ENCODE assay signal across 8 mouse cellular contexts in the genomic region with DNA sequence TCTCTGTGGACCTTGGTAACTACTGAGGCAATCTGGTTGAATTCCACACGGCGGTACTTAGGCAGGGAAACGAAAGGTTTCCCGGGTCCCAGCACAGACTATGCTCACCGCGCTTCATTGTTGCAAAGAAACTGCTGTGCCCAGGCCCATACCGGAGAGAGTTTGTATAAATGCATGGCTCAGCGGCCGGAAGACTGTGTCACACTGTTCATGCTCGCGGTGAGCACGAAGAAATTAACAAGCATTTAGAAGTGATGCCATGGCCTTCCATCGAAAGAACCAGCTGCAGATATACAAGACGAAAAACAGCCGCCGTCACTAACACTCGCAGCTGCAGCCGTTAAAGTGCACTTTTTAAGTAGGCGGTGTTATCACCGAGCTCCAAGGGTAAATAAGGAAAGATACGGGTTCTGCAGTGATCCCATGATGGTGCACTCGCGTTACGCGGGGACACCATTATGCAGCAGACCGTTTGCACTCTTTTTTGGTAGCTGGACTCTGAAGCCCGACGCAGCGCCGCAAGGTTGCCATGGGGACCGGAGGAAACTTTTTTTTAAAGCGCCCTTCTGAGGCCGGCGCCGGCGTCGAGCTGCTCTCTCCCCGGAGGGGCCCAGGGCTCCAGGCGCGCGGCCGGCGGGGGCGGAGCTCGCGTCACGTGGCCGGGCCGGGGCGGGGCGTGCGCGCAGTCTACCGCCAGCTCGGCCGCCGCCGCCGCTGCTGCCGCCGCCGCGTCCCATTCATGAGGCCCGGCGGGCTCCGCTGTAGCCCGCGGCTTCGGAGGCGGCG. TPM values are rescaled to one million over a fixed set of nuclear protein-coding genes. Genes with fewer than 3 reads are reported as not detected.
DNase-seq lines count a peak whose midpoint lies in the region; ATAC-seq and TF ChIP-seq lines count a peak whose summit lies in the region.

No protein-coding gene starts in this region.

- H3K79me2 ChIP-seq in MEL (ENCODE audit: control insufficient read depth, insufficient read depth, low read length, poor library complexity) = peaks cover 43% of the 10 kb centered on the region

- TF ChIP-seq POLR2A in MEL (IDR thresholded peaks at IDR 0.05; ENCODE audit: control insufficient read depth in 1 of 2, insufficient read depth in 1 of 2, low read depth in 1 of 2, low read length in 2 of 2, poor library complexity in 1 of 2) = peak in 1 of 2 experiments; percentile 61; a peak in 1 of 4 replicates

- peak overlapping the region; percentile 83 to 100 for H3K4me3 ChIP-seq in MEL (ENCODE audit: control insufficient read depth in 1 of 2, insufficient read depth in 1 of 2, low read depth in 2 of 2, low read length in 2 of 2)
- H3K4me3 ChIP-seq in forebrain, postnatal 0 days (ENCODE audit: low read depth, low read length) = peak overlapping the region; percentile 90
- peak overlapping the region; percentile 88 for H3K4me3 ChIP-seq in lung, embryonic 14.5 days (ENCODE audit: low read depth, low read length)

- peak; percentile 97 for ATAC-seq in forebrain, postnatal 0 days
- peak; percentile 97 for ATAC-seq in lung, embryonic 14.5 days (ENCODE audit: insufficient read depth)
- peak; percentile 52 for ATAC-seq in neutrophil, adult 5-6 weeks (ENCODE audit: extremely low read depth, insufficient number of reproducible peaks, low FRiP score, poor library complexity, severe bottlenecking)

- peaks cover 22 to 47% of the 10 kb centered on the region in 2 experiments for H3K4me1 ChIP-seq in MEL (ENCODE audit: control insufficient read depth in 1 of 2, insufficient read depth in 2 of 2, low read length in 2 of 2)
- peaks cover 11% of the 10 kb centered on the region for H3K4me1 ChIP-seq in forebrain, postnatal 0 days (ENCODE audit: insufficient read depth)
- H3K4me1 ChIP-seq in lung, embryonic 14.5 days (ENCODE audit: insufficient read depth) = 0 out of 2 replicates have a peak, but pooled peaks cover 13% of the 10 kb centered on the region

- H3K27me3 ChIP-seq in MEL (ENCODE audit: control insufficient read depth in 1 of 2, insufficient read depth in 2 of 2, low read length in 2 of 2) = no peaks in the 10 kb centered on the region
- H3K27me3 ChIP-seq in forebrain, postnatal 0 days (ENCODE audit: insufficient read depth, low read length) = no peaks in the 10 kb centered on the region
- H3K27me3 ChIP-seq in lung, embryonic 14.5 days (ENCODE audit: insufficient read depth, low read length) = no peaks in the 10 kb centered on the region

- H3K36me3 ChIP-seq in MEL (ENCODE audit: control insufficient read depth in 1 of 2, insufficient read depth in 2 of 2, low read length in 2 of 2) = peaks cover 0 to 49% of the 10 kb centered on the region in 2 experiments; a peak in 2 of 4 replicates
- H3K36me3 ChIP-seq in forebrain, postnatal 0 days (ENCODE audit: insufficient read depth) = no peaks in the 10 kb centered on the region
- no peaks in the 10 kb centered on the region for H3K36me3 ChIP-seq in lung, embryonic 14.5 days (ENCODE audit: insufficient read depth)

- TF ChIP-seq CTCF in MEL (IDR thresholded peaks at IDR 0.05 in 2 of 3, conservative IDR thresholded peaks at IDR 0.05 in 1 of 3; ENCODE audit: control insufficient read depth in 1 of 3, insufficient read depth in 1 of 3, low read depth in 2 of 3, low read length in 3 of 3, poor library complexity in 1 of 3, severe bottlenecking in 1 of 3) = no peak
- no peak for TF ChIP-seq CTCF in forebrain, postnatal 0 days (IDR thresholded peaks at IDR 0.05; ENCODE audit: low read depth)
- TF ChIP-seq CTCF in lung, embryonic 14.5 days (IDR thresholded peaks at IDR 0.05; ENCODE audit: low read depth) = no peak

- peak overlapping the region; percentile 60 for H3K27ac ChIP-seq in MEL (ENCODE audit: control insufficient read depth, low read depth, low read length)
- peak overlapping the region; percentile 91 for H3K27ac ChIP-seq in forebrain, postnatal 0 days (ENCODE audit: low read depth, low read length)
- peak overlapping the region; percentile 91 for H3K27ac ChIP-seq in lung, embryonic 14.5 days (ENCODE audit: low read depth)

- peak; percentile 30 to 73 for TF ChIP-seq EP300 in MEL (IDR thresholded peaks at IDR 0.05; ENCODE audit: low read depth in 1 of 2, low read length in 2 of 2)

- peak overlapping the region; percentile 93 for H3K4me2 ChIP-seq in forebrain, postnatal 0 days (ENCODE audit: low read depth)
- peak overlapping the region; percentile 74 for H3K4me2 ChIP-seq in lung, embryonic 14.5 days

- 1% methylated on average over 71 of the region's 71 CpGs for WGBS in forebrain, postnatal 0 days
- under 1% methylated on average over 71 of the region's 71 CpGs for WGBS in lung, embryonic 14.5 days

- no peaks in the 10 kb centered on the region for H3K9me3 ChIP-seq in MEL (replicated peaks; ENCODE audit: insufficient read depth, low read length)
- H3K9me3 ChIP-seq in forebrain, postnatal 0 days (ENCODE audit: low read length) = no peaks in the 10 kb centered on the region
- H3K9me3 ChIP-seq in lung, embryonic 14.5 days (ENCODE audit: low read depth, low read length) = no peaks in the 10 kb centered on the region

- H3K9ac ChIP-seq in MEL (ENCODE audit: control insufficient read depth, low read depth, low read length, poor library complexity, severe bottlenecking) = peak overlapping the region; percentile 95
- H3K9ac ChIP-seq in forebrain, postnatal 0 days = peak overlapping the region; percentile 77
- peak overlapping the region; percentile 94 for H3K9ac ChIP-seq in lung, embryonic 14.5 days

- DNase-seq in MEL (ENCODE audit: low read depth, low spot score) = peak; percentile 90
- peak; percentile 88 to 93 for DNase-seq in cerebellum, adult 18-20 months
- DNase-seq in forebrain, postnatal 0 days = peak; percentile 93
- peak; percentile 94 for DNase-seq in heart, postnatal 4 days
- peak; percentile 82 to 87 for DNase-seq in layer of hippocampus, adult 8-10 months (ENCODE audit: low spot score in 2 of 2)
- DNase-seq in lung, embryonic 14.5 days = peak; percentile 95
- DNase-seq in testis, postnatal 14 days (ENCODE audit: low spot score) = peak; percentile 92

- no peak for TF ChIP-seq RAD21 in MEL (IDR thresholded peaks at IDR 0.05; ENCODE audit: low read depth, low read length)

TF ChIP-seq in MEL, 35 proteins besides CTCF, POLR2A, EP300 and RAD21 (continues in another document):
- TF ChIP-seq GATA1 (IDR thresholded peaks at IDR 0.05; ENCODE audit: low read depth, low read length) = peak; percentile 36; the same call in 1 of the 2 replicates
- TF ChIP-seq MEF2A (IDR thresholded peaks at IDR 0.05; ENCODE audit: extremely low read depth, insufficient replicate concordance, low read depth, low read length, poor library complexity, severe bottlenecking) = no peak
- no peak for TF ChIP-seq ZC3H11A (IDR thresholded peaks at IDR 0.05; ENCODE audit: low read depth, low read length)
- 0 out of 2 replicates have a peak, but pooled peaks have one; percentile 9 for TF ChIP-seq TBP (IDR thresholded peaks at IDR 0.05; ENCODE audit: low read depth, low read length)
- 0 out of 2 replicates have a peak, but pooled peaks have one; percentile 24 for TF ChIP-seq MYB (IDR thresholded peaks at IDR 0.05; ENCODE audit: low read depth, low read length)
- TF ChIP-seq BHLHE40 (IDR thresholded peaks at IDR 0.05; ENCODE audit: borderline replicate concordance, low read depth, low read length) = no peak
- peak; percentile 50; the same call in 1 of the 2 replicates for TF ChIP-seq TCF12 (IDR thresholded peaks at IDR 0.05; ENCODE audit: low read depth, low read length)
- no peak for TF ChIP-seq RCOR1 (IDR thresholded peaks at IDR 0.05; ENCODE audit: low read depth, low read length)
- no peak for TF ChIP-seq POLR2AphosphoS5 (IDR thresholded peaks at IDR 0.05; ENCODE audit: borderline replicate concordance, low read depth, low read length)
- peak; percentile 74 for TF ChIP-seq MAX (IDR thresholded peaks at IDR 0.05; ENCODE audit: low read length)
- 0 out of 2 replicates have a peak, but pooled peaks have one; percentile 8 for TF ChIP-seq ELF1 (IDR thresholded peaks at IDR 0.05; ENCODE audit: low read depth, low read length)
- no peak for TF ChIP-seq SMC3 (IDR thresholded peaks at IDR 0.05; ENCODE audit: low read depth, low read length)
- TF ChIP-seq NELFE (IDR thresholded peaks at IDR 0.05; ENCODE audit: low read depth, low read length) = peak; percentile 59; the same call in 1 of the 2 replicates
- TF ChIP-seq SIN3A (IDR thresholded peaks at IDR 0.05; ENCODE audit: low read length) = peak; percentile 89
- 0 out of 2 replicates have a peak, but pooled peaks have one; percentile 61 for TF ChIP-seq UBTF (IDR thresholded peaks at IDR 0.05; ENCODE audit: borderline replicate concordance, insufficient read depth, low read depth, low read length)
- TF ChIP-seq USF1 (IDR thresholded peaks at IDR 0.05; ENCODE audit: low read depth, low read length) = peak; percentile 91
- no peak for TF ChIP-seq GABPA (IDR thresholded peaks at IDR 0.05; ENCODE audit: low read depth, low read length)
- TF ChIP-seq CHD2 (IDR thresholded peaks at IDR 0.05; ENCODE audit: low read length) = no peak
- no peak for TF ChIP-seq POLR2AphosphoS2 (IDR thresholded peaks at IDR 0.05; ENCODE audit: low read length)
- 0 out of 2 replicates have a peak, but pooled peaks have one; percentile 47 for TF ChIP-seq HCFC1 (IDR thresholded peaks at IDR 0.05; ENCODE audit: low read depth, low read length)
- peak; percentile 79 for TF ChIP-seq ETS1 (IDR thresholded peaks at IDR 0.05; ENCODE audit: low read depth, low read length)
- peak; percentile 87 for TF ChIP-seq ZNF384 (IDR thresholded peaks at IDR 0.05; ENCODE audit: low read depth, low read length)
- peak in 1 of 2 experiments; percentile 65; a peak in 1 of 4 replicates for TF ChIP-seq USF2 (IDR thresholded peaks at IDR 0.05; ENCODE audit: borderline replicate concordance in 1 of 2, insufficient read depth in 1 of 2, low read depth in 1 of 2, low read length in 2 of 2)
- peak; percentile 37; the same call in 1 of the 2 replicates for TF ChIP-seq E2F4 (IDR thresholded peaks at IDR 0.05; ENCODE audit: borderline replicate concordance, low read depth, low read length)
- TF ChIP-seq MYC (IDR thresholded peaks at IDR 0.05; ENCODE audit: low read depth, low read length) = peak; percentile 61

RNA-seq across cellular contexts. Expression of a gene that starts 0.7 kb away (rescaled TPM):
- total RNA-seq in MEL (2012; rRNA removed) = 22.4 and 24.4 TPM in 2 replicates
- polyA plus RNA-seq in MEL (2012; ENCODE audit: insufficient read depth in 1 of 2, insufficient read length in 2 of 2, low read depth in 1 of 2, low replicate concordance in 2 of 2, missing spikeins in 1 of 2) = 10 to 100 TPM in 1 of 2 experiments, not detected in 1; 32.1 TPM
- 44.5 and 58.6 TPM in 2 replicates for total RNA-seq in forebrain, postnatal 0 days (2014; rRNA removed)
- 23.6 and 32.5 TPM in 2 replicates for polyA plus RNA-seq in forebrain, postnatal 0 days (2015; fragmentation: Nextera tagmentation; extraction: Ambion mirVana)
- 10 to 100 TPM; 16.3 to 19.5 TPM for total RNA-seq in heart, postnatal 4 days (2021)
- 100 to 1,000 TPM in 2 of 4 experiments, 10 to 100 TPM in 2; 87.1 to 123 (median 105) TPM for total RNA-seq in layer of hippocampus, adult 8-10 months (2022)
- polyA plus RNA-seq in lung, embryonic 14.5 days (2014; fragmentation: Nextera tagmentation; extraction: Ambion mirVana) = 37.2 and 39.9 TPM in 2 replicates
- total RNA-seq in neutrophil, adult 5-6 weeks (2017) = 118 and 135 TPM in 2 replicates

Comparison
In these comparisons a context has a peak if more than half of its experiments do, and no peak if none do; other contexts are left out.
1. Peak in every context shown above with its lines: DNase-seq, ATAC-seq, H3K4me3 ChIP-seq and H3K27ac ChIP-seq.